Mouse (Mus musculus) heart, embryonic 11.5 days (tissue): Measurements from ENCODE around the gene Pdgfd. TPM values are rescaled to one million over a fixed set of nuclear protein-coding genes. Genes with fewer than 3 reads are reported as not detected.
A peak's percentile ranks its signal among the peaks of the same experiment; 100 is the strongest.

Experiments
- ATAC-seq: fragments of 200-750 bp; cut with Nextera tagmentation; replicated peaks from 2 replicates; pipeline ENCODE4 v1.8.0; 2017; ENCODE audit warnings: moderate library complexity; ENCODE audit not compliant: insufficient number of reproducible peaks, low FRiP score, low TSS enrichment
- H3K27ac ChIP-seq: fragments of 300-500 bp; sonication (generic); 2 replicates; pipeline ENCODE4 v1.5.1; 2014; ENCODE audit warnings: mild to moderate bottlenecking, low read depth, low read length
- H3K27me3 ChIP-seq: fragments of 300-500 bp; sonication (generic); 2 replicates; pipeline ENCODE4 v1.6.1; 2014; ENCODE audit warnings: mild to moderate bottlenecking, low read length, mixed read lengths; ENCODE audit not compliant: control insufficient read depth, insufficient read depth
- H3K36me3 ChIP-seq: fragments of 300-500 bp; sonication (generic); 2 replicates; pipeline ENCODE4 v1.6.1; 2014; ENCODE audit warnings: mild to moderate bottlenecking, low read length, moderate library complexity, mixed read lengths; ENCODE audit not compliant: control insufficient read depth, insufficient read depth
- H3K4me1 ChIP-seq: fragments of 300-500 bp; sonication (generic); 2 replicates; pipeline ENCODE4 v1.6.1; 2014; ENCODE audit warnings: low read length; ENCODE audit not compliant: control insufficient read depth, insufficient read depth
- H3K4me2 ChIP-seq: fragments of 300-500 bp; sonication (generic); 2 replicates; pipeline ENCODE4 v1.6.1; 2014; ENCODE audit warnings: mild to moderate bottlenecking, moderate library complexity
- H3K4me3 ChIP-seq: fragments of 300-500 bp; sonication (generic); 2 replicates; pipeline ENCODE4 v1.5.1; 2014; ENCODE audit warnings: low read depth, low read length
- H3K9ac ChIP-seq: fragments of 300-500 bp; sonication (generic); 2 replicates; pipeline ENCODE4 v1.6.1; 2014; ENCODE audit warnings: mild to moderate bottlenecking, low read depth, low read length, moderate library complexity
- H3K9me3 ChIP-seq: fragments of 300-500 bp; sonication (generic); replicated peaks from 2 replicates; pipeline ENCODE4 v1.6.1; 2016; ENCODE audit warnings: low read length; ENCODE audit not compliant: control insufficient read depth
- WGBS: fragments of 180-500 bp; shearing (Covaris S2); extraction: QIAGEN DNeasy Blood & Tissue Kit; methylation state at CpG from one replicate; pipeline ENCODE4 v1.1.7; 2014; ENCODE audit not compliant: insufficient replicate concordance; 5-methylcytosine and 5-hydroxymethylcytosine counted together
- polyA plus RNA-seq: library from polyadenylated mRNA; unstranded; fragments of >200 nt; fragmentation: Nextera tagmentation; extraction: Ambion mirVana; gene quantifications from 2 replicates; pipeline ENCODE4 v1.2.1, GENCODE M21; 2014

Gene Pdgfd
- polyA plus RNA-seq: 10.3 and 13.1 TPM in 2 replicates

DNA sequence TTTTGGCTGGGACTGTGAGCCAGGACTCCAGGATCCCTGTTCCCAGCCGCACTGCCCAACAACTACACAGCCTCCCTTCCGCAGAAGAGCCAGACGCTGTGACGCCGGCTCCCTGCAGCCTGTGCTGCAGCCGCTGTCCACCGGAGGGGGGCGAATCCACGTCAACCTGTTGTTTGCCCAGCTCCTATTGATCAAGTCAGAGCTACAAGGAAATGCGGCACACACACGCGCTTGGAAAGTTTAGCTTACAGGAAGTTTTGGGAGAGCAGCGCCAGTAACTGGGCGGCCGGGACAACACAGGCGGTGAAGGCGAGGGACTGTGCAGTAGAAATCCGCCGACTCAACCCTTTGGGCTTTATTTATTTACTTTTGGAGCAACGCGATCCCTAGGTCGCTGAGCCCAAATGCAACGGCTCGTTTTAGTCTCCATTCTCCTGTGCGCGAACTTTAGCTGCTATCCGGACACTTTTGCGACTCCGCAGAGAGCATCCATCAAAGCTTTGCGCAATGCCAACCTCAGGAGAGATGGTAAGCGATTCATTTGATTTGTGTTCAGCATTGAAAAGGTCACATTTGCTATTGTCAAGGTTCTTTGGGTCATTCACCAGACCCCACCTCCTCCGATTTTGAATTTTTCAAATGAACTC lies at the start of gene Pdgfd:
Pdgfd (plus strand) TSS at position 194 of the 647 bp plus-strand sequence.
- Histone ChIP-seq H3K9ac (peak within 1 kb of the TSS; percentile 67), H3K27me3 (no peaks in the 10 kb centered on the region), H3K4me1 (no peaks in the 10 kb centered on the region), H3K9me3 (no peaks in the 10 kb centered on the region), H3K4me2 (peak within 1 kb of the TSS; percentile 67), H3K27ac (peak within 1 kb of the TSS; percentile 47; the same call in 1 of the 2 replicates), H3K36me3 (no peaks in the 10 kb centered on the region), H3K4me3 (peak within 1 kb of the TSS; percentile 57)
- peak; percentile 91 for ATAC-seq
- WGBS: 3% methylated on average over 32 of the region's 32 CpGs

DNA sequence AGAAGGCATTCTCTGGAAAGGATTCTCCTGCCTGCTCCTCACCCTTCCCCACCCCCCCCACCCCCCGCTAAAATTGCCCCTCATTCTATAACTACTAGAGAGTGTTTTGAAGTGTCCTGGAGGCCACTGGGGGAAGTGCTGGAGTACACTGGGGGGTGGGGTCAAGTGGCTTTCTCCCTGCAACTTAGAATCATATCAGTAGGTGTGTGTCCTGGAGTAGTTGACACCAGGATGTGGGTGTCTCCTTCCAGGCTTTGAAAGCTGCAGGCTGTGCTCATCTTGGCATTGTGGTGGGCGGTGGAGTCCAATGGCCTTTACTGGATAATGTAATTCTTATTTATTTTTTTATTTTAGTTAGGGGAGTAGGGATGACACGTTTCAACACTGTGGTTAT lies 651 bp downstream of the Pdgfd start:
- ATAC-seq: peak; percentile 43; the same call in 1 of the 2 replicates
- Histone ChIP-seq H3K27me3 (no peaks in the 10 kb centered on the region), H3K9me3 (no peaks in the 10 kb centered on the region), H3K4me2 (peak overlapping the region; percentile 67), H3K36me3 (no peaks in the 10 kb centered on the region), H3K27ac (no peak overlapping the region; the same call in 1 of the 2 replicates), H3K9ac (peak overlapping the region; percentile 67), H3K4me3 (peak overlapping the region; percentile 57), H3K4me1 (no peaks in the 10 kb centered on the region)
- WGBS: 30% methylated on average over 3 of the region's 3 CpGs

DNA sequence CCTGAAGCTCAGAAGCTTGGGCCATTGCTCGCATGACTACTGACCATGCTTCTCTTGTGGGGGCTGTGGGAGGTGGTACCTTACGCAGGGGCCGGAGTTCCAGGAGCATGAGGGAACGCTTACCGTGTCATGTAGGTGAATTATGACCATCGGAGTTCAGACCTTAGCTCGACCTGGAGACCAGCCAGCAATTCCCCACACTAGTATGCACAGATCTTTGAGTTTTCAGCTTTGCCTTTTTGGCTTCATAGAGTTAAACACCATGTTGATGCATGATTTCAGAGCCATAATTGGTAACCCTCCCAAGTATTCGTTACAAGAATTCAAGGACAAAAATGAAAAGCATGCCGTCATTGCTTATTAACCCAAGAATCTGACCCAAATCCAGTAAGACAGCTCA lies 2.6 kb downstream of the Pdgfd start:
- H3K27ac ChIP-seq: no peak overlapping the region
- H3K36me3 ChIP-seq: no peaks in the 10 kb centered on the region
- no peaks in the 10 kb centered on the region for H3K27me3 ChIP-seq
- no peaks in the 10 kb centered on the region for H3K4me1 ChIP-seq
- no peak overlapping the region for H3K9ac ChIP-seq
- no peak overlapping the region for H3K4me2 ChIP-seq
- WGBS: 73% methylated on average over 9 of the region's 9 CpGs
- ATAC-seq: no peak
- H3K4me3 ChIP-seq: no peak overlapping the region
- no peaks in the 10 kb centered on the region for H3K9me3 ChIP-seq

DNA sequence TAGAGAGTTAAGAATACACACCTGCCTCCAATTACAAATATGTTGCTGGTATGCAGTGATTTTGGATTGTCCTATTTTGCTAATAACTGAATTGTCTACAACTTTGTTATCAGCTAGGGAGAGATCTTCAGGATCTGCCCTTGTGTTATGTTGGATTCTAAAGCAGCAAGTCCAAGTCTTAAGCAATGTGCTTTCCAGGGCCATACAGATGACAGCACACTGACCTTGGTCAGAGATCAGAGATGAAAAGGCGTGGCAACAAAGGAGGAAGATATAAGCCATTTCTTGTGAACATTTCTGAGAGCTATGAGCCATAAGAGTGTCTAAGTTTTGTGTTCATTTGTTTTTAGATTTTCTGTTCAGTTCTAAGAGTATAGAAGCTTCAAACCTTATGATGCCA lies 4.9 kb downstream of the Pdgfd start:
- H3K36me3 ChIP-seq: no peaks in the 10 kb centered on the region
- no peak overlapping the region for H3K9ac ChIP-seq
- no peak overlapping the region for H3K4me2 ChIP-seq
- no peaks in the 10 kb centered on the region for H3K9me3 ChIP-seq
- H3K27ac ChIP-seq: no peak overlapping the region
- no peak for ATAC-seq
- no peak overlapping the region for H3K4me3 ChIP-seq
- H3K27me3 ChIP-seq: no peaks in the 10 kb centered on the region
- no peaks in the 10 kb centered on the region for H3K4me1 ChIP-seq
- WGBS: 76% methylated on average over 1 of the region's 1 CpGs

DNA sequence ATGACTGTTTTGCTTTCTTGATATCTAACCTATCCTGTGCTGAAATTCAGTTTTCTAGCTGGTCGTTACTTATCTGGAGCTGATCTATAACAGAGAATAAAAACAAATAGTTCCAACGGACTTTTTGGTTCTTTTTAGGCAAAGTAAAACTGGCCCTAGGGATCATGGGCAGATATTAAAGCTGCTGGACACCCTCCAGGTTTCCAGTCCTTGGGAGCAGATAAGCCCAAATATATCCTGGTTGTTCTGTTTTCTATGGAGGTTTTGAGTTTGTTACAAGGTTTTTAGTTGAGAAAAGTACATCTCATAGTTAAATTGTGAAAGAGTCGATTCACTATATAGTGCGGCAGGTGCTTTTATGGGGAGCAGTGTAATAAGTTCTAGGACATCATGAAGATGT lies 7.3 kb downstream of the Pdgfd start:
- Histone ChIP-seq H3K27ac (no peak overlapping the region), H3K4me3 (no peak overlapping the region), H3K36me3 (no peaks in the 10 kb centered on the region), H3K9ac (no peak overlapping the region), H3K4me1 (no peaks in the 10 kb centered on the region), H3K27me3 (no peaks in the 10 kb centered on the region), H3K9me3 (no peaks in the 10 kb centered on the region), H3K4me2 (no peak overlapping the region)
- WGBS: 77% methylated on average over 4 of the region's 4 CpGs
- no peak for ATAC-seq

DNA sequence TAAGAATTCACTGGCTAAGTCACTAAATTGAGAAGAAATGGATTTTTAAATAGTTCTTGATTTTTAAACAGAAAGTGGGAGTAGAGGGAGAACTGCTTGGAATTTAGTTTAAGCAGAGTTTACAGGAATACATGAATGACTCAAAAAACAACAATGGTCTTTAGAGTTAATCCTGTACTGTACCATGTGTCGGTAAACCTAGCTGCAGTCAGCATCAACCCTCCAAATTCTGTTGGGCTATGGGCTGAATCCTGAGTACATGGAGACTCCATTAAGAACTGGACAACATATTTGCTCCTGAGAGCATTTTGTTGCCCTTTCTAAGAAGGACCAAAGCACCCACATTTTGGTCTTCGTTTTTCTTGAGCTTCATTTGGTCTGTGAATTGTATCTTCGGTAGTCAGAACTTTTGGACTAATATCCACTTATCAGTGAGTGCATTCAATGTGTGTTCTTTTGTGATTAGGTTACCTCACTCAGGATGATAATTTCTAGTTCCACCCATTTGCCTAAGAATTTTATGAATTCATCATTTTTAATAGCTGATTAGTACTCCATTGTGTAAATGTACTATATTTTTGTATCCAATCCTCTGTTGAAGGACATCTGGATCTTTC lies 14.0 kb downstream of the Pdgfd start:
- Histone ChIP-seq H3K4me3 (no peak overlapping the region), H3K36me3 (no peaks in the 10 kb centered on the region), H3K9me3 (no peaks in the 10 kb centered on the region), H3K27ac (no peak overlapping the region), H3K27me3 (no peaks in the 10 kb centered on the region), H3K9ac (no peak overlapping the region), H3K4me2 (no peak overlapping the region), H3K4me1 (no peaks in the 10 kb centered on the region)
- no peak for ATAC-seq
- WGBS: 82% methylated on average over 3 of the region's 3 CpGs

DNA sequence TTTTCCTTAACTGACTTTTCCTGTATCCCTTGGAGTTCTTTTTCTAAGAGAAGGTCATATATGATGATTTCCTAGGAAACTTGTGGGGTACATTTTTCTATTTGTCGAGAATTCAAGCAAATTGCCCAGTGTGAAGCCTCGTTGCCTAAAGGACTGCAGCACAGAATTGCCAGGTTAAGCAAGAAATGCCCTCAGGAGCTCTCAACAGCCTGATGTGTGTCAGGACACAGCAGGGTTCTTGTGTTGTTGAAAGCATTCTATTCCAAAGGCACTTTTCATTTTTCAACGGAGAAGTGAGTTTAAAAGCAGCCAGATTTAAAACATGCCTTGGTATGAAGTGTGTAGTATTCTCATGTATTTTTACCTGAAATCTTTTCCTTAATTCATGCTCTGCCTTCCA lies 19.6 kb downstream of the Pdgfd start:
- Histone ChIP-seq H3K4me2 (no peak overlapping the region), H3K27ac (no peak overlapping the region), H3K4me3 (no peak overlapping the region), H3K4me1 (no peaks in the 10 kb centered on the region), H3K9ac (no peak overlapping the region), H3K36me3 (no peaks in the 10 kb centered on the region), H3K27me3 (no peaks in the 10 kb centered on the region), H3K9me3 (no peaks in the 10 kb centered on the region)
- 45% methylated on average over 3 of the region's 3 CpGs for whole genome bisulfite sequencing
- ATAC-seq: no peak

DNA sequence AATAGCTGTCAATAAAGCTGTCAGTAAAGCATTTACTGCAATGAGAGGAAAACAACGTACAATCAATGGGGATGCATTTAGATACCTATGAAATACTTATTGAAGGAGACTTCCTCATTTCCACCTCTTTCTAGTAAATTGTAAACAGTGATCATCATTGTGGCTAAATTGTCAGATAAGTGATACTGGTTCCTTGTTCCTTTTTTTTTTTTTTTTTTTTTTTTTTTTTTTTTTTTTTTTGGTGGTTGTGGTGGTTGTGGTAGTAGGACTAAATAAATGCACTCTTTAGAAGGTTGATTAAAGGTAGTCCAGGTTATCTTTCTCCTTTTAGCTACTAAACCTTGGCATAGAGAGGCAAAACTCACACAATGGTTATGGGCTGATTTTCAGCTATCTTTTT lies 25.0 kb downstream of the Pdgfd start:
- no peak overlapping the region for H3K4me2 ChIP-seq
- H3K36me3 ChIP-seq: no peaks in the 10 kb centered on the region
- H3K9me3 ChIP-seq: no peaks in the 10 kb centered on the region
- H3K4me1 ChIP-seq: no peaks in the 10 kb centered on the region
- WGBS: 80% methylated on average over 1 of the region's 1 CpGs
- no peak for ATAC-seq
- no peak overlapping the region for H3K4me3 ChIP-seq
- no peaks in the 10 kb centered on the region for H3K27me3 ChIP-seq
- no peak overlapping the region for H3K9ac ChIP-seq
- H3K27ac ChIP-seq: no peak overlapping the region

DNA sequence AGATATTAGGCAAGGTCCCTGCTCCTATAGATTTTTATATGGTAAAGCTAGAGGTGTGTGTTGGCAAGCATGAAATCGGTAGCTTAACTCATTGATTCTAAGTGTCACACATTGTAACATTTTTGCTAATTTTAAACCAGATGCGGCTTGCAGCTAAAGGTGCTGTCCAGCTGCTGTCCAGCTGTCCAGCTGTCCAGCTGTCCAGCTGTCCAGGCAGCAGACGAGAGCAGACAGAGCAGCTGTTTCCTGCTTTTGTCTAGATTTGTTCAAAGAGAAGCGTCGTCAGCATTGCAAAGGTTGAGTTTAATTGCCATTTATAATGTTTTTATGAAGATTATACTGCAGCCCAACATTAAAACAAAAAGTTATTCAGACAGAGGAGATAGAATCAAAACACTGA lies 44.5 kb downstream of the Pdgfd start:
- no peak for ATAC-seq
- H3K4me3 ChIP-seq: no peak overlapping the region
- no peaks in the 10 kb centered on the region for H3K27me3 ChIP-seq
- WGBS: 65% methylated on average over 5 of the region's 5 CpGs
- no peaks in the 10 kb centered on the region for H3K4me1 ChIP-seq
- no peak overlapping the region for H3K4me2 ChIP-seq
- H3K36me3 ChIP-seq: no peaks in the 10 kb centered on the region
- no peak overlapping the region for H3K9ac ChIP-seq
- H3K9me3 ChIP-seq: no peaks in the 10 kb centered on the region
- H3K27ac ChIP-seq: no peak overlapping the region
